Mouse (Mus musculus) spleen, postnatal 14 days (tissue): ENCODE data around the gene Cyp3a44.
"Not testable (repeated sequence)": the region's sequence is repeated elsewhere in the genome, so short reads cannot be mapped to it uniquely, and the experiment has no call there.

Source experiments
- DNase-seq, 2 experiments: peaks; one replicate each; pipeline ENCODE4 v3.0.0; 2021 to 2022; ENCODE audit warnings: low spot score in 2 of 2

Gene Cyp3a44

DNA sequence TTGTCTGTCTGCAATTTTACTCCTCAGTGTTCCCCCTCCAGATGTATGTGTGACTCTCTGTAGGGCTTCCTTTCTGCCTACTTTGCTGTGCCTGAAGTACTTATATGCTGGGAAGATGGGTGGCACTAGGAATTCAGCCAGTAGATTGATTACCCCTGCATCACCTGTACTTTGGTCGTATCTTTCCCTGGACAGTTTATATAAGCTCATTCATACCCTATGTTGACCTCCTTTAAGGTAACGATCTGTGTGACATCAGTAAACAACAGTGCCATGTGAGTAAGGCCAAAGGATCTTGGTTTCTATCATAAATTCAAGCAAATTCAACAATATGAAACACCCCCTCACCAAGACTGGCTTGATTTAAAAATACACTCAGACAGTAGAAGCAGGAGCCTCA, at the start of gene Cyp3a44:
Gene Cyp3a44, minus strand, starts transcription at position 79 of the 400 bp plus-strand sequence.
- DNase-seq, result not testable (repeated sequence)

DNA sequence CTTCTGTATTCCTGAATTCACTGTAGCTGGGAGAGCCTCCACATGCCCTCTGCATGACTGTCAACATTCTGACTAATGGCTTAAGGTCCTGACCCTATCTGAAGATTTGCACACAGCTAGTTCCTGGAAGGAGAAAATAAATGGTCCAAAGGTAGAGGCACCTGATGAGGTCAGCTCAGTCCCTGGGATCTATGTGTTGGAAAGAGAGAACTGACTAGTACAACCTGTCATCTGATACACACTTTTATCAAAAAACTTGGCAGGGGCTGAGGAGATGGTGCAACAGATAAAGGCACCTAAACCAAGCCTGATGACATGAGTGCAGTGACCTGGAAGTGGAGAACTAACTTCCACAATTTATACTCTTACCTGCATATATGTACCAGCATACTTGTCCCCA, 5.4 kb downstream of the Cyp3a44 start:
- DNase-seq, result not testable (repeated sequence)

DNA sequence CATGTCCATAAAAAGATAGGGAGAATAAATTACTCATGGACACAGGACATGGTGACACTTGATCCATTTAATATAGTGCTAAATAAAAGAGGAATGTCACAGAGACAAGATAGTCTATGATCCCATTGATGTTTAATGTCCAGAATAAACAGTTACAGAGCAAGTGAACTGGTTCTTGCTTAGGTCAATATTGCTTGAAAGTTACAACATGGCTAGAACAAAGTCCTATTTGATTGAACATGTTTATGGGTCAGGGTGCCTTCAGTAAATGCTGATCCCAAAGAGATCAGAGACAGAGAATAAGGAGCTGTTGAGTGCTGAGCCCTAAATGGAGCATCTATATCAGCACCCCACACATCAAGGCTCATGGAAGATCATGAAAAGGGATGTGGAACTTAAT, 12.4 kb downstream of the Cyp3a44 start:
- not testable (repeated sequence) for DNase-seq

DNA sequence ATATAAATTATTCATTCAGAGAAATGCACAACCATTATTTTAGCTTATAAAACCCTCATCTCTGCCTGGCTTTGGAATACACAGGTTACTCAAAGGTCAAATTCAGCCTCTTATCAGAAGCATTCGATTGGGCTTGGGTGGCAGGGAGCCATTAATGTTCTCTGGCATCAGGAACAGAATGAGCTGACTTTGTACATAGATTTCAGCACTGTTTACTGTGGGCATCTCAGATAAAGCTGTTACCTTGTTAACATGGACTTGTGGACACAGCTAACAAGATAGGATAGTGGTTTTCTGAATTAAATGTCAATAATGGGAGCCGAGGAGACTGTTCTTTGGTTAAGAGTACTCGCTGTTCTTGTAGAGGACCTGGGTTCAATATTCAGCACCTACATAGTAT, 68.2 kb downstream of the Cyp3a44 start:
- DNase-seq, result not testable (repeated sequence)
